Mouse (Mus musculus) liver, adult 2 months (tissue): ENCODE measurements around the gene Slc9a4.

ENCODE experiments used
- CTCF ChIP-seq: fragments of 200-500 bp; IDR thresholded peaks from 2 replicates; pipeline ENCODE4 v1.5.1; 2011; ENCODE audit warnings: low read depth, low read length, control low read depth
- POLR2A ChIP-seq: fragments of 200-500 bp; IDR thresholded peaks from 2 replicates; pipeline ENCODE4 v1.6.1; 2011; ENCODE audit warnings: low read length, control low read depth; ENCODE audit not compliant: insufficient read depth; ENCODE audit errors: extremely low read depth

- TF ChIP-seq CTCF (no peak), POLR2A (no peak)
Measured at GRCm38 (mm10) chr1:40601461-40601860, 21.6 kb downstream of the Slc9a4 start.
